Comparison of ENCODE assay signal across 8 mouse cellular contexts in the genomic region with DNA sequence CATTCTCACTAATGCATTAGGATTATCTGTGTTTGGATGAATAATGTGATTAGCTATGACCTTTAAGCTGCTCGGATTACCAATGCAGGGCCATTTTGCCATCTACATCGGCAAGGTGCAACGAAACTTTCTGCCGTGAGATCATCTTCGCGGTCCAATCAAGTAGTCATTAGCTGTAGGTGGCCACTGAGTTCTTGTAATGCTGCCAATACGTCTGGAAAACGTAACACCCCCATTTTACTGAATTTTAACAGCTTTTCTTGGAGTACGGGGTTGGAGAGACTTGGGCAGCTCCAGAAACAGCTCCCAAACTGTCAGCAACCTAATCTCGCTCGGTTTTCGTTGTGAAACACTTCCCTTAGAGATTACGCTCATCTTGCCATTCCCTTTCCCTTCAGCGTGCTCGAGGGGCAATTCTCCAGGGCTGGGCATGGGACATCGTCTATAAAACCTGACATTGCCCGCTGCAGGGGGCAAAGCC. TPM values are rescaled to one million over a fixed set of nuclear protein-coding genes. Genes with fewer than 3 reads are reported as not detected.
A peak's percentile ranks its signal among the peaks of the same experiment; 100 is the strongest.
DNase-seq lines count a peak whose midpoint lies in the region; ATAC-seq and TF ChIP-seq lines count a peak whose summit lies in the region.

No protein-coding gene starts in this region.

- H3K4me3 ChIP-seq in E14TG2a.4 (replicated peaks; ENCODE audit: low read length), result peak overlapping the region; percentile 92
- H3K4me3 ChIP-seq in embryonic facial prominence, embryonic 14.5 days (ENCODE audit: low read depth, low read length), result peak overlapping the region; percentile 67
- peak overlapping the region; percentile 60 for H3K4me3 ChIP-seq in intestine, postnatal 0 days (ENCODE audit: low read depth, low read length)
- H3K4me3 ChIP-seq in neural tube, embryonic 12.5 days, result peak overlapping the region; percentile 67

- no peaks in the 10 kb centered on the region for H3K9me3 ChIP-seq in E14TG2a.4 (ENCODE audit: low read length)
- no peaks in the 10 kb centered on the region for H3K9me3 ChIP-seq in embryonic facial prominence, embryonic 14.5 days (ENCODE audit: control insufficient read depth, low read length)
- no peaks in the 10 kb centered on the region for H3K9me3 ChIP-seq in intestine, postnatal 0 days (ENCODE audit: control insufficient read depth)
- no peaks in the 10 kb centered on the region for H3K9me3 ChIP-seq in neural tube, embryonic 12.5 days

- no peak for ATAC-seq in embryonic facial prominence, embryonic 14.5 days (ENCODE audit: low read depth)
- ATAC-seq in intestine, postnatal 0 days, result no peak
- ATAC-seq in neural tube, embryonic 12.5 days (ENCODE audit: low FRiP score, low read depth), result no peak
- ATAC-seq in frontal cortex, adult (ENCODE audit: low TSS enrichment), result no peak

- peak overlapping the region; percentile 91 for H3K9ac ChIP-seq in embryonic facial prominence, embryonic 14.5 days (ENCODE audit: low read depth, low read length)
- H3K9ac ChIP-seq in intestine, postnatal 0 days (ENCODE audit: low read depth, low read length), result peak overlapping the region; percentile 52
- peak overlapping the region; percentile 89 for H3K9ac ChIP-seq in neural tube, embryonic 12.5 days

- WGBS in embryonic facial prominence, embryonic 14.5 days, result under 1% methylated on average over 17 of the region's 17 CpGs
- under 1% methylated on average over 17 of the region's 17 CpGs for WGBS in intestine, postnatal 0 days
- WGBS in neural tube, embryonic 12.5 days, result under 1% methylated on average over 17 of the region's 17 CpGs

- intact Hi-C loops in heart, postnatal 25 days (cut with DNase I), result no loop called here

- H3K27ac ChIP-seq in embryonic facial prominence, embryonic 14.5 days (replicated peaks; ENCODE audit: low read depth, low read length), result peak overlapping the region; percentile 99
- peak overlapping the region; percentile 93 for H3K27ac ChIP-seq in intestine, postnatal 0 days (ENCODE audit: low read depth, low read length)
- peak overlapping the region; percentile 96 for H3K27ac ChIP-seq in neural tube, embryonic 12.5 days

- TF ChIP-seq CTCF in E14TG2a.4 (conservative IDR thresholded peaks at IDR 0.05; ENCODE audit: low read length), result no peak
- no peak for TF ChIP-seq CTCF in intestine, postnatal 0 days (IDR thresholded peaks at IDR 0.05; ENCODE audit: low read depth)

- H3K27me3 ChIP-seq in E14TG2a.4 (ENCODE audit: insufficient read depth, low read length), result no peaks in the 10 kb centered on the region
- H3K27me3 ChIP-seq in embryonic facial prominence, embryonic 14.5 days (replicated peaks; ENCODE audit: control insufficient read depth, insufficient read depth, low read length), result no peaks in the 10 kb centered on the region
- peaks cover 19% of the 10 kb centered on the region; the same call in 1 of the 2 replicates for H3K27me3 ChIP-seq in intestine, postnatal 0 days (replicated peaks; ENCODE audit: control insufficient read depth, insufficient read depth, low read length)
- H3K27me3 ChIP-seq in neural tube, embryonic 12.5 days (replicated peaks), result no peaks in the 10 kb centered on the region

- peaks cover 80% of the 10 kb centered on the region for H3K4me1 ChIP-seq in E14TG2a.4 (replicated peaks; ENCODE audit: low read depth, low read length)
- peaks cover 15% of the 10 kb centered on the region for H3K4me1 ChIP-seq in embryonic facial prominence, embryonic 14.5 days (ENCODE audit: control insufficient read depth, insufficient read depth, low read length)
- 0 out of 2 replicates have a peak, but pooled peaks cover 3% of the 10 kb centered on the region for H3K4me1 ChIP-seq in intestine, postnatal 0 days (replicated peaks; ENCODE audit: control insufficient read depth, insufficient read depth, low read length)
- H3K4me1 ChIP-seq in neural tube, embryonic 12.5 days, result peaks cover 40% of the 10 kb centered on the region

- peak; percentile 94 for DNase-seq in heart, adult 11 months
- DNase-seq in heart, postnatal 25 days (ENCODE audit: low spot score), result no peak
- peak; percentile 54 for DNase-seq in embryonic facial prominence, embryonic 14.5 days (ENCODE audit: low spot score)
- no peak for DNase-seq in right cerebral cortex, postnatal 36 days (ENCODE audit: low spot score in 2 of 2)

- peak overlapping the region; percentile 84 for H3K4me2 ChIP-seq in embryonic facial prominence, embryonic 14.5 days (ENCODE audit: low read depth, low read length)
- H3K4me2 ChIP-seq in intestine, postnatal 0 days (replicated peaks; ENCODE audit: low read depth), result peak overlapping the region; percentile 79
- H3K4me2 ChIP-seq in neural tube, embryonic 12.5 days (replicated peaks), result peak overlapping the region; percentile 91

- H3K36me3 ChIP-seq in E14TG2a.4 (ENCODE audit: insufficient read depth, low read length), result peaks cover 22% of the 10 kb centered on the region
- no peaks in the 10 kb centered on the region for H3K36me3 ChIP-seq in embryonic facial prominence, embryonic 14.5 days (ENCODE audit: control insufficient read depth, insufficient read depth, low read length)
- H3K36me3 ChIP-seq in intestine, postnatal 0 days (ENCODE audit: control insufficient read depth, insufficient read depth), result no peaks in the 10 kb centered on the region
- H3K36me3 ChIP-seq in neural tube, embryonic 12.5 days, result no peaks in the 10 kb centered on the region

RNA-seq across cellular contexts. Expression of gene Cipc, which starts 0.5 kb away (rescaled TPM):
- 10 to 100 TPM; 41.1 to 48.6 TPM for total RNA-seq in heart, postnatal 25 days (2021)
- polyA plus RNA-seq in embryonic facial prominence, embryonic 14.5 days (2014; fragmentation: Nextera tagmentation; extraction: Ambion mirVana), result 21.4 and 23.3 TPM in 2 replicates
- 3.2 and 3.8 TPM in 2 replicates for polyA plus RNA-seq in intestine, postnatal 0 days (2015; fragmentation: Nextera tagmentation; extraction: Ambion mirVana)
- 41.5 and 43.0 TPM in 2 replicates for polyA plus RNA-seq in neural tube, embryonic 12.5 days (2016; fragmentation: Nextera tagmentation; extraction: Ambion mirVana)

RNA-seq across cellular contexts. Expression of gene Zdhhc22, which starts 43.9 kb away (rescaled TPM):
- total RNA-seq in heart, postnatal 25 days (2021), result not detected
- polyA plus RNA-seq in embryonic facial prominence, embryonic 14.5 days (2014; fragmentation: Nextera tagmentation; extraction: Ambion mirVana), result 2.3 and 3.2 TPM in 2 replicates
- 0.46 and 0.55 TPM in 2 replicates for polyA plus RNA-seq in intestine, postnatal 0 days (2015; fragmentation: Nextera tagmentation; extraction: Ambion mirVana)
- polyA plus RNA-seq in neural tube, embryonic 12.5 days (2016; fragmentation: Nextera tagmentation; extraction: Ambion mirVana), result 7.4 and 9.7 TPM in 2 replicates

Comparison
In these comparisons a context has a peak if more than half of its experiments do, and no peak if none do; other contexts are left out.
1. DNase-seq: peak in heart, adult 11 months (single experiment) and embryonic facial prominence, embryonic 14.5 days (single experiment); none in heart, postnatal 25 days (single experiment) and right cerebral cortex, postnatal 36 days (0 of 2).
2. Peak in every context shown above with its lines, with median percentiles within 50 percentile points of each other: H3K4me3 ChIP-seq, H3K27ac ChIP-seq, H3K4me2 ChIP-seq and H3K9ac ChIP-seq.